Mouse (Mus musculus): Measurements from ENCODE around the gene Wnt4. TPM values are rescaled to one million over a fixed set of nuclear protein-coding genes. Genes with fewer than 3 reads are reported as not detected.

The Wnt4 gene
- polyA plus RNA-seq, 1 experiment from 2014 or later = 5.3 TPM

GRCm38 (mm10) chr4:137315061-137315460, 37.8 kb downstream of the Wnt4 start:
- 81% methylated on average over 2 of the region's 2 CpGs for WGBS
- ATAC-seq (ENCODE audit: low FRiP score, low read depth) = no peak
- Histone ChIP-seq H3K27ac (no peak overlapping the region), H3K36me3 (peaks cover 50% of the 10 kb centered on the region), H3K4me1 (peaks cover 13% of the 10 kb centered on the region), H3K9ac (no peak overlapping the region), H3K27me3 (no peaks in the 10 kb centered on the region), H3K9me3 (no peaks in the 10 kb centered on the region), H3K4me2 (replicated peaks) (no peak overlapping the region), H3K4me3 (no peak overlapping the region)

GRCm38 (mm10) chr4:137316027-137316770, 38.9 kb downstream of the Wnt4 start:
- 80% methylated on average over 4 of the region's 4 CpGs for WGBS
- H3K9ac ChIP-seq = no peak overlapping the region
- no peaks in the 10 kb centered on the region for H3K9me3 ChIP-seq
- H3K4me3 ChIP-seq = no peak overlapping the region
- ATAC-seq (ENCODE audit: low FRiP score, low read depth) = no peak
- no peak overlapping the region for H3K27ac ChIP-seq
- peaks cover 13% of the 10 kb centered on the region for H3K4me1 ChIP-seq
- no peak overlapping the region for H3K4me2 ChIP-seq (replicated peaks)
- no peaks in the 10 kb centered on the region for H3K27me3 ChIP-seq
- peaks cover 50% of the 10 kb centered on the region for H3K36me3 ChIP-seq

- WGBS = 78% methylated on average over 6 of the region's 6 CpGs
- H3K36me3 ChIP-seq = peaks cover 72% of the 10 kb centered on the region
- H3K4me1 ChIP-seq = no peaks in the 10 kb centered on the region
- H3K4me2 ChIP-seq (replicated peaks) = no peak overlapping the region
- H3K9ac ChIP-seq = no peak overlapping the region
- H3K9me3 ChIP-seq = no peaks in the 10 kb centered on the region
- H3K27me3 ChIP-seq = no peaks in the 10 kb centered on the region
- no peak overlapping the region for H3K27ac ChIP-seq
- H3K4me3 ChIP-seq = no peak overlapping the region
- no peak for ATAC-seq (ENCODE audit: low FRiP score, low read depth)
Observed at GRCm38 (mm10) chr4:137324926-137325325, 47.6 kb downstream of the Wnt4 start.

- WGBS = 82% methylated on average over 3 of the region's 3 CpGs
- ATAC-seq (ENCODE audit: low FRiP score, low read depth) = no peak
- no peaks in the 10 kb centered on the region for H3K4me1 ChIP-seq
- H3K27ac ChIP-seq = no peak overlapping the region
- peaks cover 67% of the 10 kb centered on the region for H3K36me3 ChIP-seq
- H3K4me2 ChIP-seq (replicated peaks) = no peak overlapping the region
- H3K27me3 ChIP-seq = no peaks in the 10 kb centered on the region
- H3K9me3 ChIP-seq = no peaks in the 10 kb centered on the region
- no peak overlapping the region for H3K9ac ChIP-seq
- H3K4me3 ChIP-seq = no peak overlapping the region
Observed at GRCm38 (mm10) chr4:137326494-137326893, 49.2 kb downstream of the Wnt4 start.

GRCm38 (mm10) chr4:137332051-137332450, 54.8 kb downstream of the Wnt4 start:
- H3K4me3 ChIP-seq = no peak overlapping the region
- H3K4me1 ChIP-seq = no peaks in the 10 kb centered on the region
- no peak overlapping the region for H3K9ac ChIP-seq
- H3K27me3 ChIP-seq = no peaks in the 10 kb centered on the region
- H3K9me3 ChIP-seq = no peaks in the 10 kb centered on the region
- no peak for ATAC-seq (ENCODE audit: low FRiP score, low read depth)
- peaks cover 73% of the 10 kb centered on the region for H3K36me3 ChIP-seq
- no peak overlapping the region for H3K27ac ChIP-seq
- no peak overlapping the region for H3K4me2 ChIP-seq (replicated peaks)

GRCm38 (mm10) chr4:137336468-137336867, 59.2 kb downstream of the Wnt4 start:
- H3K9ac ChIP-seq = no peak overlapping the region
- no peaks in the 10 kb centered on the region for H3K27me3 ChIP-seq
- ATAC-seq (ENCODE audit: low FRiP score, low read depth) = no peak
- H3K9me3 ChIP-seq = no peaks in the 10 kb centered on the region
- WGBS = 85% methylated on average over 5 of the region's 5 CpGs
- no peak overlapping the region for H3K4me2 ChIP-seq (replicated peaks)
- no peak overlapping the region for H3K27ac ChIP-seq
- peaks cover 40% of the 10 kb centered on the region for H3K36me3 ChIP-seq
- peaks cover 19% of the 10 kb centered on the region for H3K4me1 ChIP-seq
- H3K4me3 ChIP-seq = no peak overlapping the region

- peaks cover 14% of the 10 kb centered on the region for H3K36me3 ChIP-seq
- no peak overlapping the region for H3K4me2 ChIP-seq (replicated peaks)
- no peaks in the 10 kb centered on the region for H3K27me3 ChIP-seq
- no peak overlapping the region for H3K4me3 ChIP-seq
- H3K4me1 ChIP-seq = peaks cover 19% of the 10 kb centered on the region
- H3K9ac ChIP-seq = no peak overlapping the region
- H3K27ac ChIP-seq = no peak overlapping the region
- WGBS = 83% methylated on average over 1 of the region's 1 CpGs
- no peak for ATAC-seq (ENCODE audit: low FRiP score, low read depth)
- H3K9me3 ChIP-seq = no peaks in the 10 kb centered on the region
Observed at GRCm38 (mm10) chr4:137339415-137339814, 62.1 kb downstream of the Wnt4 start.

GRCm38 (mm10) chr4:137342816-137343215, 65.5 kb downstream of the Wnt4 start:
- no peak overlapping the region for H3K4me3 ChIP-seq
- H3K9ac ChIP-seq = no peak overlapping the region
- no peak overlapping the region for H3K4me2 ChIP-seq (replicated peaks)
- H3K27ac ChIP-seq = no peak overlapping the region
- 91% methylated on average over 1 of the region's 1 CpGs for WGBS
- no peaks in the 10 kb centered on the region for H3K27me3 ChIP-seq
- peaks cover 14% of the 10 kb centered on the region for H3K36me3 ChIP-seq
- no peak for ATAC-seq (ENCODE audit: low FRiP score, low read depth)
- peaks cover 17% of the 10 kb centered on the region for H3K4me1 ChIP-seq
- no peaks in the 10 kb centered on the region for H3K9me3 ChIP-seq

- no peak overlapping the region for H3K4me3 ChIP-seq
- H3K4me1 ChIP-seq = peaks cover 5% of the 10 kb centered on the region; the same call in 1 of the 2 replicates
- H3K27ac ChIP-seq = no peak overlapping the region
- 86% methylated on average over 2 of the region's 2 CpGs for WGBS
- no peak for ATAC-seq (ENCODE audit: low FRiP score, low read depth)
- H3K36me3 ChIP-seq = peaks cover 16% of the 10 kb centered on the region
- H3K27me3 ChIP-seq = no peaks in the 10 kb centered on the region
- H3K9me3 ChIP-seq = no peaks in the 10 kb centered on the region
- no peak overlapping the region for H3K9ac ChIP-seq
- H3K4me2 ChIP-seq (replicated peaks) = no peak overlapping the region
Observed at GRCm38 (mm10) chr4:137345112-137345511, 67.8 kb downstream of the Wnt4 start.

- H3K4me2 ChIP-seq (replicated peaks) = no peak overlapping the region
- WGBS = 94% methylated on average over 1 of the region's 1 CpGs
- ATAC-seq (ENCODE audit: low FRiP score, low read depth) = no peak
- H3K27me3 ChIP-seq = no peaks in the 10 kb centered on the region
- H3K9ac ChIP-seq = no peak overlapping the region
- H3K27ac ChIP-seq = no peak overlapping the region
- peaks cover 21% of the 10 kb centered on the region for H3K36me3 ChIP-seq
- no peaks in the 10 kb centered on the region for H3K9me3 ChIP-seq
- H3K4me1 ChIP-seq = peaks cover 5% of the 10 kb centered on the region; the same call in 1 of the 2 replicates
- no peak overlapping the region for H3K4me3 ChIP-seq
Observed at GRCm38 (mm10) chr4:137345790-137346189, 68.5 kb downstream of the Wnt4 start.

Other genes starting within 250 kb of the Wnt4 start
- gene Zbtb40, start 228.7 kb upstream of the Wnt4 start, polyA plus RNA-seq (2015; fragmentation: Nextera tagmentation; extraction: Ambion mirVana) = 3.9 and 5.0 TPM in 2 replicates
- 748 and 758 TPM in 2 replicates for gene Cdc42, start 80.2 kb downstream of the Wnt4 start, polyA plus RNA-seq (2015; fragmentation: Nextera tagmentation; extraction: Ambion mirVana)
- gene Cela3a, start 132.3 kb downstream of the Wnt4 start, polyA plus RNA-seq (2015; fragmentation: Nextera tagmentation; extraction: Ambion mirVana) = not detected in 2 replicates
- 0.15 TPM in 1 of 2 replicates, not detected in the other for gene Cela3b, start 153.1 kb downstream of the Wnt4 start, polyA plus RNA-seq (2015; fragmentation: Nextera tagmentation; extraction: Ambion mirVana)
- gene 1700013G24Rik, start 175.8 kb downstream of the Wnt4 start, polyA plus RNA-seq (2015; fragmentation: Nextera tagmentation; extraction: Ambion mirVana) = 0.18 TPM in 1 of 2 replicates, not detected in the other
- 29.4 and 29.6 TPM in 2 replicates for gene Hspg2, start 191.3 kb downstream of the Wnt4 start, polyA plus RNA-seq (2015; fragmentation: Nextera tagmentation; extraction: Ambion mirVana)

All from limb, embryonic 13.5 days (tissue).